Mouse (Mus musculus) gastrocnemius, adult 8-10 months (tissue): ENCODE data around the gene Nek5. TPM values are rescaled to one million over a fixed set of nuclear protein-coding genes. Genes with fewer than 3 reads are reported as not detected.
A peak's percentile ranks its signal among the peaks of the same experiment; 100 is the strongest.

Source experiments
- DNase-seq, 2 experiments: peaks; one replicate each; pipeline ENCODE4 v3.0.0; 2022; ENCODE audit warnings: low spot score in 2 of 2
- total RNA-seq, 4 experiments: library from RNA; stranded (reverse); gene quantifications; 2 replicates each; pipeline ENCODE4 v1.2.4; 2022

Gene Nek5
- total RNA-seq, result under 1 TPM; 0.65 to 0.86 (median 0.70) TPM

DNA sequence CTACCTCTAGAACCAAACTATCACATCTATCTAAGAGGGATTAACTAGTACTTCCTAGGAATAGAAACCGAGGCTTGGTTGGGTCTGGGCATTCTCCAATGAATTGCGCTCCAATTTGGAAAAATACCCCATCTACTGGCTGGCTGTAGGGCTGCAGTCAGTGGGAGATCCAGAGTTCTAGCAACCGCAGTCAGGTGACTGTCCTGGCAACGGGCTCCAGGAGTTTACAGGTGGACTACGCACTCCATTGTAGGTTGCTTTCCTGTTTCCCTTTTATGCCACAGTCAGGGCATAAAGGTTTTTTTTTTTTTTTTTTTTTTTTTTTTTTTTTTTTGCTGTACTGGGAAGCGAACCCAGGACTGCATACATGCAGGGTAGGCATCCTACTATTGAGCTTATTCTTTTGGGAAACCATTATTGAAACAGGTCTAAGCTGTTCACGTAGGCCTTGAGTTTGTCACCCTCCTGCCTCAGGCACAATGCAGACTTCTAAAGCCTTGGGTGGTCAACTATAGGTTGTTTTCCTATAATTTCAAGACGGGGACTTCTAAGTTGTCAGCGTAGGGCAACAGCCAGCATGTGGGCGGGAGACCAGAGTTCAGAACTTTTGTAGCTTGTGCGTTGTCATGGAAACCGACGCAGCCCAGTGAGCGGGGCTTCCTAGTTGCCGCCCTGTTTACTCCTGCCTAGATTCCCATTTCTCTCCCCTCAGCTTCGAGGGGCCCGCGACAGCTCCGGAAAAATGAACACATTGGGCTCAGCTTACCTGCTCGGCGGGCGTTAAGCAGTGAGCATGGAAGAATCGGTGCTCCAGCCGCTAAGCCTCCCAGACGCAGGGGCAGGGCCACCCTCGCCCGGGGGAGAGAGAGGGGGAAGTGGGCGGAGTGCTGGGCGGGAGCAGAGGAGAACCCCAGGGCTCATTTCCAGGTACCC lies at the start of gene Nek5:
Gene Nek5 (minus strand): TSS at position 834 of the 933 bp plus-strand sequence.
- no peak for DNase-seq

DNA sequence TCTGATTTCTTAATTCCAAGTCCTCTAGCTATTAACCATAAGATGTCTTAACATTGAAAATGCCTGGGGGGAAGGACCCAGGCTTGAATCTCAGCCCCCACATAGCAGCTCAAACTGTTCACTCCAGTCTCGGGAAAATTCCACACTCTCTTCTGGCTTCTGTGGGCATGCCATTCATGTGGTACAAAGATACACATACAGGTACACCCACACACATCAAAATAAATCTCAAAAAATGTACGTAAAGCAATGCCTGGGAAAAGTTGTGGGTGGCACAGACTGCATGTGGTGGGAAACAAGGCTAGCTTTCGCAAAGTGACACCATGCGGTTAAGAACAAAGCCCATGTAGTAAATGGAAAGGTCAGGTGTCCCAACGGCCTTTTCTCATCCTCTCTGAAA lies 44.3 kb upstream of the Nek5 start:
- no peak for DNase-seq

DNA sequence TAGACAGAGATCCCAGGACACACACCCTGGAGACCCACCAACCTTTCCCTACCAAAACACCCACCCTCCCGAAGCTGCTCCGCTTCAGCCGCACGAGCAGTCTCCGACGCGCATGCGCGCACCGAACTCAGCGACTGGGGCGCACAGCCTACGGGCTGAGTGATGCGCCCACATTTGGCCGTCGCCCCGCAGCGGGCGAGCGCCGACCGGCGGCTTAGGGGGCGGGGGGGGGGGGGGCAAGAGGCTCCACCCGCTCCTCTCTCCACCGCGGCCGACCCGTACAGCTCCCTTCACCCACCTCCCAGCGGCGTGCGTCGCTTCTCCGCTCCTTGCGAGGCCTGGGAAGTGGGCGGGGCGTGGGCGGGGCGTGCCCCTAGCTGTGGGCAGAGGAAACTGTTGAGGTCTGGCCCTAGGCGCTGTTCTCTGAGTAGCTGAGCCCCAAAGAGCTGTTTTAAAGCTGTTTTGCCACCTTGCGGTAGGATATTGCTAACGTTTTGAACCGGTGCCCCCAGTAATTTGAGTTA lies 41.3 kb upstream of the Nek5 start, which contains the start of gene Nek3:
Gene Nek3 (minus strand): TSS at position 356 of the 524 bp plus-strand sequence.
- peak; percentile 67 to 84 for DNase-seq

DNA sequence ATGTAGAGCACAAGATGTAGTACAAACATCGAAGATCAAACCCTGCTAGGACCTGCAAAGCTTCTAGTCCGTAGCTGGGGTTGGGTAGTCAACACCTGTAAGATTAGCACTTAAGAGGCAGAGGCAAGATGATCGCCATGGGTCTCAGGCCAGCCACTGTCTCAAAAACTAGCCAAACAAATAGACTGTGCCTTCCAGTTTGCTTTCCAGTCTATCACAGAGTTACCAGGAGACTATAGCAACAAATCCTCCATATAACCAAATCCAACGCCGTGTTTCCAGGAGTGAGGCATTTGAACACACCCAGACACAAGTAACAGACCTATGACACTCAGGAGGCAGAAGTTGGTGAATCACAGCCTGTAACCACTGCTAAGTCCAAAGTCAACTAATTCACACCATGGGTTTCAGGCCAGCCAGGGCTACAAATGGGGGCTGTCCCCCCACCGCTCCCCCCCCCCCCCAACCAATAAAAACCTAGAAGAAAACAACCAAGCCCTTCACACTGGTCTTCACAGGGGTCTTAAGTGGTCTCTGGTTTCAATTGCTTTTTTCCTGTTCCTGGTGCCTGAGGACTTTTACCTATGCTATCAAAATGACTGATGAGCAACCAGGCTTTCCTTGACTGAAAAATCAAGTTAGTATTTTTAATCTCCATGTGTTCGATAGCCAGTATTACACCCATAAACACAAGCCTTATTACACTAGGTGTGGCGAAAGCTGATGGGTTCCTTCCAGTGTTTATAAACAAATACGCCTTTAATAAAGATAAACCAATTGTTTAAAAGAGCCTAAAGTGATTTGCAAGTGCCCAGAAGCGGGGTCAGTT lies 40.6 kb upstream of the Nek5 start:
- DNase-seq, result no peak

- no peak for DNase-seq
Observed at GRCm38 (mm10) chr8:22164431-22164830, 39.6 kb upstream of the Nek5 start.

- no peak for DNase-seq
Observed at GRCm38 (mm10) chr8:22162206-22162605, 37.4 kb upstream of the Nek5 start.

DNA sequence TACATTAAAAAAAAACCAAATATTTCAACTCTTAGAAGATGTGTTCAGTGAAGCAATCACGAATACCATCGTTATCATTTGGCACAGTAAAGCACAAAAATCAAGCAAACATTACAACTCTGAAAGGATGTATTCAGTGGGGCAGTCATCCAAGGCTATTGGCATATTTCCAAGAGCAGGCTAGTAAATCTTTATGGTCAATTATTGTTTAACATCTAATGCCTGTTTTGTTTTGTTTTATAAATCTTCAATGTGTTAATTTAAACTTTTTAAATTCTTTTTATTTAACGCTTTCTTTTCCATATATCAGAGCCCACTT lies 25.5 kb upstream of the Nek5 start:
- no peak for DNase-seq

DNA sequence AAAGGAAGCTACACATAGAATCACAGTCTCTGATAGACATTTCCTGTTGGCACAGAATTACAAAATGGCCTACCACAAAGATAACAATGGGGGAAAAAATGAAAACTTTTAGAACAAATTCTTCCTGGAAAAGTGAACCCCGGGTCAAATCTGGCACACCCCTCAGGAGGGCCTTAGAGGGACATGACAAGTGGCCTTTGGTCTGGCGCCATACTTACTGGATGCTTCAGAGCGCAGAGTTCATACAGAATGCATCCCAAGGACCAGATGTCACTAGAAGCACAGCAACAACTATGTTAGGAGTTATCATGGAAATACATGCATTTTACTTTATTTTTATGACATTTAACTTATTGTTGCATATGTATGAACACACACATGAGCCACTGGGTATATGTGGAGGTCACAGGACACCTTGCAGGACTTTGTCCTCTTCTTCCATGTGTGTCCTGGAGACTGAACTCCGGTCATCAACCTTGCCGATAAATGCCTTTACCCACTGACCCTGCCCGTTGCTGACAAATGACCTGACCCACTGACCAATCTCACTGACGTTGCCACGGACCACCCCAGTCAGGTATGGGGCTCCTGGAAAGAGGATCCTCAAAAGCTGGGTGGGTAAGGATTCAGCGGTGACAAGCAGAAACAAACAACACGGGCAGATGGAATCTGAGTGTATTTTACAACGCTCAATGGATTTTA lies 24.9 kb upstream of the Nek5 start:
- no peak for DNase-seq

DNA sequence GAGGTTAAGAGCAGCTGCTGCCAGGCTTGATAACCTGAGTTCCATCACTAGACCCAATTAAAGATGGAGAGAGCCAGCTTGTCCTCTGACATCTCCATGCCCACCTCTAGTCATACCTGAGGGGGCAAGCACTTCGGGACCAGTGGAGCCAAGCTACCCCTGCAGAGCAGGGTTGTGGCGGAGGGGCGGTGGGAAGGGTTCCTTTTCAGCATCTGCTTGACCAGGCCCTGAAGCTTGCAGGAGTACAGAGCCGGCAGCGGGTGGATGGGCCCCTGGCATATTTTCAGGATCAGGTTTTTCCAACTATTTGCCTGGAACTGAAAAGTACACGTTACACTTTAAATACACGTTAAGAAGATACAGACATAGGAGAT lies 23.5 kb upstream of the Nek5 start:
- no peak for DNase-seq

GRCm38 (mm10) chr8:22147706-22148366 lies 23.0 kb upstream of the Nek5 start:
- DNase-seq, result no peak

GRCm38 (mm10) chr8:22145831-22146230 lies 21.0 kb upstream of the Nek5 start:
- no peak for DNase-seq

DNA sequence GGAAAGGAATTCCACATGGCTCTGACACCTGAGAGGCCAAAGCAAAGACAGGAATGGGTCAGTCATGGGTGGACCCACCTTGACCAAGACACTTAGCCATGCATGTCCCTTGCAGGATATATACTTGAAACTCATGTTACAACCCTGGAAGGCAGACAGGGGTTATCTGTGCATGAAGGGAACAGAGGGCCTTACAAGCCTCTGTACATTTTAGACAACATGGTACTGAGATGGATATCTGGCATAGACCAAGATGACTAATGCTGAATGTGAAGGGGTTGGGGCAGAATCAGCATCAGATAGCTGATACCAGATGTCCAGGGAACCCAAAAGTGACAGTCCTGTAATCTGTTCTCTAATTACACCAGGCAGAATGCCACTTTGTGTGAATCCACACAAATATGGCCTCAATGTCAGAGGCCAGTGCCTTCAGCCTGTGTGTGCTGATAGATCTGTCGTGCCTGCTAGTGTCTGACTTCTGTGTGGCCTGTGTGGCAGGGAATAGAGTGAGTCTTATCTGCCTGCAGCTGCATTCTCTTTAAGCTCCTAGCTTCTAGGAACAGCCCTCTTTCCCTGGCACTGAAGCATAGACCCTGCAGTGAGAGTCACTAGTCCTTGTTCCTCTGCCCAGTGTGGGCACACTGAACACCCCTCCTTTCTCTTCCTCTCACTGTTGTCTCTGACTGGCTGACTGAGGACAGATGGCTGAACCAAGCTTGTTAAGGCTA lies 19.1 kb upstream of the Nek5 start:
- DNase-seq, result no peak

DNA sequence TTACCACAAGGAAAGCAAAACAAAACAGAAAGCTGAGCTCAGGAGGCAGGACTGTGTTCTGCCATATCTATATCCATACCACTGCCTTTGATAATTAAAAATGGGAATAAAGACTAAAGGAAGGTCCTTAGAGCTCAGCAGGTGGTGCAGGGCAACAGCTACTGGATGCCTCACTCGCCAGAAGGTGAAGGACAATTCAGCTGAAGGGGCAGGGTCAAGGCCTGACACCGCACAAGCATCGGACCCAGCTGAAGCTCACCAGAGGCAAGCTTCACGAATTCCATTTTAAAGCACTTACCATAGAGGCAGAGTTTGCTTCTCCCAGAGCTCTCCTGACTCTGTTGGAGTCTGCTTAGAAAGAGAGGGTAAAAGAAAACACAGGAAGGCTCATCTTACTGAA lies 17.7 kb upstream of the Nek5 start:
- DNase-seq, result no peak

DNA sequence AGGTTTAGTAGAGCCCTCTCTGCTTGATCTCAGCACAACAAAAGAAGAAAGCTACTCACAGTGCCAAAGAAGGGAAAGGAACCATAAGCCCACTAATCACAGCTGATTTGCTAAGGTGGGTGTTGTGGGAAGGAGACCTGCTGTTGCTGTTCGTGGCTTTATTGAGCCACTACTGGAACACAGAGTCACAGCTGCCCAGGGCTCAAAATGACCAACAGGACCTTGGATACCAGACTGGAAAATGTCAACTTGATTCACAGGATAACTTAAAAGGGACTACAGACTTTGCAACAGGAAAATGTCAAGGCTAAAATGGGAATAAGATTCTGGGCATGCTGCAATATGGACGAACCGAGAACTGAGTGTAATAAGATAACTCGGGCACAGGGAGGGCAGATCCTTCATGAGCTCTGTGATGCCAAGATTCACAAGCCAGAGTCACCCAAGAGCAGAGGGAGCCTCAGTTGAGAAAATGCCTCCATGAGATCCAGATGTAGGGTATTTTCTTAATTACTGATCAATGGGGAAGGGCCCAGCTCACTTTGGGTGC lies 17.1 kb upstream of the Nek5 start:
- DNase-seq, result peak in 1 of 2 experiments; percentile 8

- peak; percentile 51 to 75 for DNase-seq
Observed at GRCm38 (mm10) chr8:22136462-22136861, 11.6 kb upstream of the Nek5 start.

DNA sequence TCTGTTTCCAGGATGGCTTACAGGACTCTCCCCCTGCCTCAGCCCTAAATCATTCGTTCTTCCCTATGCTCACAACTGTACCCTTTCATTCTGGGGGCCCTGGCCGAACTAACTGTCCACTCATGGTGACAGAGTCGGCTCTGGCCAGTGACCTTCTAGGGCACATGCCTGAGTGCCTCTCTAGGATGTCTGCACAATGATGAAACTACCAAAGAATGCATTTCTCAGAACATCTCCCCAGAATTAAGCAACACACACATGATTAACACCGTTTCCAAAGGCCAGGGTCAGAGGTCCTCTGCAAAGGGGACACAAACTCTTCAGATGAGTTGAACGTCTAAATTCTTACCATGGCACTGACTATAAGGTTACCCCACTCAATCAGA lies 9.9 kb upstream of the Nek5 start:
- DNase-seq, result no peak

- DNase-seq, result no peak
Observed at GRCm38 (mm10) chr8:22134078-22134749, 9.4 kb upstream of the Nek5 start.

GRCm38 (mm10) chr8:22132062-22132461 lies 7.2 kb upstream of the Nek5 start:
- no peak for DNase-seq

- no peak for DNase-seq
Observed at GRCm38 (mm10) chr8:22107020-22107419, 17.8 kb downstream of the Nek5 start.

GRCm38 (mm10) chr8:22091568-22091967 lies 33.3 kb downstream of the Nek5 start:
- no peak for DNase-seq
